Mouse (Mus musculus): ENCODE results near the gene Abca7. TPM values are rescaled to one million over a fixed set of nuclear protein-coding genes. Genes with fewer than 3 reads are reported as not detected.

Abca7 gene
- polyA plus RNA-seq, 2 experiments: 2.4 to 6.2 TPM

GRCm38 (mm10) chr10:79984871-79985270, 11.4 kb upstream of the Abca7 start:
- H3K9ac ChIP-seq (ENCODE audit: low read depth, low read length, severe bottlenecking): peak overlapping the region; percentile 72
- H3K9me3 ChIP-seq (ENCODE audit: control insufficient read depth, low read length): no peaks in the 10 kb centered on the region
- H3K36me3 ChIP-seq (ENCODE audit: control insufficient read depth, insufficient read depth, low read length): peaks cover 7% of the 10 kb centered on the region; the same call in 1 of the 2 replicates
- H3K27me3 ChIP-seq (ENCODE audit: control insufficient read depth, insufficient read depth, low read length): no peaks in the 10 kb centered on the region
- H3K4me1 ChIP-seq (ENCODE audit: control insufficient read depth, insufficient read depth, low read length): peaks cover 42% of the 10 kb centered on the region
- ATAC-seq (ENCODE audit: low FRiP score, low read depth): peak; percentile 93
- DNase-seq (ENCODE audit: low spot score): peak; percentile 100
- WGBS: under 1% methylated on average over 22 of the region's 22 CpGs
- TF ChIP-seq POLR2A (IDR thresholded peaks at IDR 0.05; ENCODE audit: borderline replicate concordance, extremely low read depth, insufficient read depth, insufficient read length): no peak
- H3K4me3 ChIP-seq (replicated peaks; ENCODE audit: low read length): peak overlapping the region; percentile 68
- H3K27ac ChIP-seq (replicated peaks; ENCODE audit: low read depth, low read length): peak overlapping the region; percentile 96
- peak overlapping the region; percentile 85 for H3K4me2 ChIP-seq (replicated peaks; ENCODE audit: low read depth, low read length, severe bottlenecking)

- no peak for TF ChIP-seq POLR2A (IDR thresholded peaks at IDR 0.05; ENCODE audit: borderline replicate concordance, extremely low read depth, insufficient read depth, insufficient read length)
- H3K27ac ChIP-seq (replicated peaks; ENCODE audit: low read depth, low read length): peak overlapping the region; percentile 96
Observed at GRCm38 (mm10) chr10:79985334-79986231, 10.7 kb upstream of the Abca7 start.

DNA sequence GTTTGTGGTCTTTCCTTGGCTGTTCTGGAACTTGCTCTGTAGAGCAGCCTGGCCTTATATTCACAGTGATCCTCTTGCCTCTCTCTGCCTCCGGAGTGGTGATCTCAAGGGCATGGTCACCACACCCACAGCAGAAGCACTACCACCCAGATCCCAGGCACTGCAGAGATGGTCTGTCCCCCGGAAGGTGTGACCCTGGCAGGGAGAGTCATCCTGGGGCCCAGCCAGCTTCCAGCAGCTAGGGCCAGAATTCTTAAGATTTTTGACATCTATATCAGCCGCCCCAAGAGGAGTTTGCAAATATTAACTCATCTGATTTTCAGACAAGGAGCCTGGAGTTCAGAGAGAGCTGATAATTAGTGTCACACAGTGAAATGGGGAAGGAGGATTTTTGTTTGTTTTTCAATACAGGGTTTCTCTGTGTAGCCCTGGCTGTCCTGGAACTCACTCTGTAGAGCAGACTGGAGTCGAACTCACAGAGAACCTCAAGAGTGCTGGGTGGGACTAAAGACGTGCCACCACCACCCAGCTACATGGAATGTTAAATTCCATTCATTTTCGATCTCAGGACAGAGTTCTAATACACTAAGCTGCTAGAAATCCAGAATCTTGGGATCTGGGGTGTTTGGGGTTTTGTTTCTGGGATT, 9.9 kb upstream of the Abca7 start:
- Histone ChIP-seq H3K4me2 (replicated peaks; ENCODE audit: low read depth, low read length, severe bottlenecking) (peak overlapping the region; percentile 85), H3K9me3 (ENCODE audit: control insufficient read depth, low read length) (no peaks in the 10 kb centered on the region), H3K4me3 (replicated peaks; ENCODE audit: low read length) (peak overlapping the region; percentile 68), H3K4me1 (ENCODE audit: control insufficient read depth, insufficient read depth, low read length) (peaks cover 44% of the 10 kb centered on the region), H3K27ac (replicated peaks; ENCODE audit: low read depth, low read length) (peak overlapping the region; percentile 96; the same call in 1 of the 2 replicates), H3K27me3 (ENCODE audit: control insufficient read depth, insufficient read depth, low read length) (no peaks in the 10 kb centered on the region), H3K36me3 (ENCODE audit: control insufficient read depth, insufficient read depth, low read length) (peaks cover 10% of the 10 kb centered on the region), H3K9ac (ENCODE audit: low read depth, low read length, severe bottlenecking) (no peak overlapping the region)
- TF ChIP-seq POLR2A (IDR thresholded peaks at IDR 0.05; ENCODE audit: borderline replicate concordance, extremely low read depth, insufficient read depth, insufficient read length): no peak
- 40% methylated on average over 6 of the region's 6 CpGs for WGBS
- no peak for DNase-seq (ENCODE audit: low spot score)
- ATAC-seq (ENCODE audit: low FRiP score, low read depth): no peak

More at GRCm38 (mm10) chr10:79985334-79986231, 10.7 kb upstream of the Abca7 start:
- H3K36me3 ChIP-seq (ENCODE audit: control insufficient read depth, insufficient read depth, low read length): peaks cover 7% of the 10 kb centered on the region; the same call in 1 of the 2 replicates
- no peak for ATAC-seq (ENCODE audit: low FRiP score, low read depth)
- 4% methylated on average over 35 of the region's 35 CpGs for WGBS
- peak overlapping the region; percentile 68 for H3K4me3 ChIP-seq (replicated peaks; ENCODE audit: low read length)
- H3K27me3 ChIP-seq (ENCODE audit: control insufficient read depth, insufficient read depth, low read length): no peaks in the 10 kb centered on the region
- peak; percentile 67 for DNase-seq (ENCODE audit: low spot score)
- peak overlapping the region; percentile 85 for H3K4me2 ChIP-seq (replicated peaks; ENCODE audit: low read depth, low read length, severe bottlenecking)
- peaks cover 44% of the 10 kb centered on the region for H3K4me1 ChIP-seq (ENCODE audit: control insufficient read depth, insufficient read depth, low read length)
- H3K9me3 ChIP-seq (ENCODE audit: control insufficient read depth, low read length): no peaks in the 10 kb centered on the region
- peak overlapping the region; percentile 72 for H3K9ac ChIP-seq (ENCODE audit: low read depth, low read length, severe bottlenecking)

GRCm38 (mm10) chr10:79986963-79987362, 9.3 kb upstream of the Abca7 start:
- H3K4me1 ChIP-seq (ENCODE audit: control insufficient read depth, insufficient read depth, low read length): peaks cover 44% of the 10 kb centered on the region
- 4% methylated on average over 11 of the region's 11 CpGs for WGBS
- H3K9me3 ChIP-seq (ENCODE audit: control insufficient read depth, low read length): no peaks in the 10 kb centered on the region
- H3K27me3 ChIP-seq (ENCODE audit: control insufficient read depth, insufficient read depth, low read length): no peaks in the 10 kb centered on the region
- DNase-seq (ENCODE audit: low spot score) (peak; percentile 79), ATAC-seq (ENCODE audit: low FRiP score, low read depth) (no peak)
- no peak for TF ChIP-seq POLR2A (IDR thresholded peaks at IDR 0.05; ENCODE audit: borderline replicate concordance, extremely low read depth, insufficient read depth, insufficient read length)
- 0 out of 2 replicates have a peak overlapping the region, but pooled peaks have one; percentile 5 for H3K4me3 ChIP-seq (replicated peaks; ENCODE audit: low read length)
- H3K9ac ChIP-seq (ENCODE audit: low read depth, low read length, severe bottlenecking): no peak overlapping the region
- peaks cover 14% of the 10 kb centered on the region for H3K36me3 ChIP-seq (ENCODE audit: control insufficient read depth, insufficient read depth, low read length)
- H3K27ac ChIP-seq (replicated peaks; ENCODE audit: low read depth, low read length): peak overlapping the region; percentile 67; the same call in 1 of the 2 replicates
- peak overlapping the region; percentile 72 for H3K4me2 ChIP-seq (replicated peaks; ENCODE audit: low read depth, low read length, severe bottlenecking)
